Mouse (Mus musculus) duodenum, adult 2 months (tissue): ENCODE measurements around the gene Btbd35f9. TPM values are rescaled to one million over a fixed set of nuclear protein-coding genes. Genes with fewer than 3 reads are reported as not detected.

Experiments
- polyA plus RNA-seq: library from polyadenylated mRNA; depleted of rRNA; stranded (reverse); fragments of >200 nt; gene quantifications from 2 replicates; pipeline ENCODE4 v1.2.3, GENCODE M21; 2012; ENCODE audit warnings: low replicate concordance; rRNA removed

Gene Btbd35f9
- polyA plus RNA-seq = not detected in 2 replicates

GRCm38 (mm10) chrX:34161399-34161798 is at the start of gene Btbd35f9:
TSS of gene Btbd35f9 (minus strand) at chrX:34161499.

Other genes with a start within 250 kb of the Btbd35f9 start
- not detected in 2 replicates for gene Btbd35f6, start 205.0 kb downstream of the Btbd35f9 start, polyA plus RNA-seq
- gene Gm21870, start 174.7 kb downstream of the Btbd35f9 start, polyA plus RNA-seq = not detected in 2 replicates
- not detected in 2 replicates for gene Spin2g, start 77.2 kb upstream of the Btbd35f9 start, polyA plus RNA-seq